In genomic region chr5:103726281-103726938, GRCm38 (mm10) we compare ENCODE assay signal across 10 mouse cellular contexts. TPM values are rescaled to one million over a fixed set of nuclear protein-coding genes. Genes with fewer than 3 reads are reported as not detected.
DNase-seq lines count a peak whose midpoint lies in the region; ATAC-seq lines count a peak whose summit lies in the region.
"Had no signal": no experiment of that assay in that cellular context is flagged by ENCODE, and none has a peak within 500 bp of the region (broad histone marks: within the 10 kb centered on the region; RNA-seq: fewer than 3 reads in every experiment).

No protein-coding gene starts in this region.

- H3K36me3 ChIP-seq in forebrain, embryonic 14.5 days (ENCODE audit: control insufficient read depth, insufficient read depth, low read length) = no peaks in the 10 kb centered on the region
- no peaks in the 10 kb centered on the region for H3K36me3 ChIP-seq in forebrain, embryonic 10.5 days (replicated peaks)

- no peak overlapping the region for H3K27ac ChIP-seq in forebrain, embryonic 14.5 days (ENCODE audit: low read depth, low read length)
- no peak overlapping the region for H3K27ac ChIP-seq in forebrain, embryonic 10.5 days

- no peak for DNase-seq in forebrain, embryonic 14.5 days (ENCODE audit: low spot score)
- no peak for DNase-seq in forebrain, embryonic 10.5 days (ENCODE audit: extremely low spot score, low spot score)
- peak; percentile 79 to 80 for DNase-seq in spleen, postnatal 36 days (ENCODE audit: low spot score in 2 of 2)
- DNase-seq in spleen, adult 12 weeks (ENCODE audit: low spot score) = no peak
- DNase-seq in naive thymus-derived CD4-positive, alpha-beta T cell, adult 2 months (ENCODE audit: low read depth) = peak; percentile 50
- no peak for DNase-seq in ovary, adult 18-20 months (ENCODE audit: low spot score)
- DNase-seq in adrenal gland, adult 18-20 months (ENCODE audit: low spot score in 2 of 2) = no peak
- DNase-seq in lung, postnatal 4 days = no peak
- DNase-seq: adrenal gland, postnatal 14 days had no signal

- 65% methylated on average over 8 of the region's 8 CpGs for WGBS in forebrain, embryonic 14.5 days
- 66% methylated on average over 8 of the region's 8 CpGs for WGBS in forebrain, embryonic 10.5 days

- ATAC-seq in forebrain, embryonic 14.5 days = peak; percentile 20; the same call in 1 of the 2 replicates

- no peaks in the 10 kb centered on the region for H3K9me3 ChIP-seq in forebrain, embryonic 14.5 days (replicated peaks; ENCODE audit: control insufficient read depth, low read length)
- H3K9me3 ChIP-seq in forebrain, embryonic 10.5 days = no peaks in the 10 kb centered on the region

- H3K4me2 ChIP-seq in forebrain, embryonic 14.5 days (ENCODE audit: low read length) = no peak overlapping the region

- H3K4me1 ChIP-seq in forebrain, embryonic 14.5 days (ENCODE audit: control insufficient read depth, insufficient read depth, low read length) = no peaks in the 10 kb centered on the region
- H3K4me1 ChIP-seq in forebrain, embryonic 10.5 days = peaks cover 33% of the 10 kb centered on the region

- H3K9ac ChIP-seq in forebrain, embryonic 14.5 days (ENCODE audit: low read length) = no peak overlapping the region

- no peak overlapping the region for H3K4me3 ChIP-seq in forebrain, embryonic 14.5 days (ENCODE audit: low read depth, low read length)
- H3K4me3 ChIP-seq in forebrain, embryonic 10.5 days = no peak overlapping the region
- H3K4me3 ChIP-seq: myocyte had no signal

- no peaks in the 10 kb centered on the region for H3K27me3 ChIP-seq in forebrain, embryonic 14.5 days (replicated peaks; ENCODE audit: control insufficient read depth, insufficient read depth, low read length)
- peaks cover 29% of the 10 kb centered on the region for H3K27me3 ChIP-seq in forebrain, embryonic 10.5 days (ENCODE audit: poor library complexity, severe bottlenecking)

RNA-seq across cellular contexts. Expression of gene Aff1, which starts 34.2 kb away (rescaled TPM):
- 1.5 and 2.6 TPM in 2 replicates for polyA plus RNA-seq in forebrain, embryonic 14.5 days (2014; fragmentation: Nextera tagmentation; extraction: Ambion mirVana)
- 4.3 and 5.1 TPM in 2 replicates for polyA plus RNA-seq in forebrain, embryonic 10.5 days (2016; fragmentation: Nextera tagmentation; extraction: Ambion mirVana)
- total RNA-seq in adrenal gland, adult 18-20 months (2021) = 10 to 100 TPM; 40.3 to 43.8 TPM

Comparison
In these comparisons a context has a peak if more than half of its experiments do, and no peak if none do; other contexts are left out.
1. DNase-seq: peak in spleen, postnatal 36 days (2 of 2) and naive thymus-derived CD4-positive, alpha-beta T cell, adult 2 months (single experiment); none in forebrain, embryonic 14.5 days (single experiment), forebrain, embryonic 10.5 days (single experiment), spleen, adult 12 weeks (single experiment), ovary, adult 18-20 months (single experiment), adrenal gland, adult 18-20 months (0 of 2) and lung, postnatal 4 days (0 of 2).